Mouse (Mus musculus) layer of hippocampus, adult 9-10 months (tissue): ENCODE results near the gene Cilp.

ENCODE experiments used
- DNase-seq: peaks from one replicate; pipeline ENCODE4 v3.0.0; 2022; ENCODE audit warnings: low spot score

The Cilp gene

DNA sequence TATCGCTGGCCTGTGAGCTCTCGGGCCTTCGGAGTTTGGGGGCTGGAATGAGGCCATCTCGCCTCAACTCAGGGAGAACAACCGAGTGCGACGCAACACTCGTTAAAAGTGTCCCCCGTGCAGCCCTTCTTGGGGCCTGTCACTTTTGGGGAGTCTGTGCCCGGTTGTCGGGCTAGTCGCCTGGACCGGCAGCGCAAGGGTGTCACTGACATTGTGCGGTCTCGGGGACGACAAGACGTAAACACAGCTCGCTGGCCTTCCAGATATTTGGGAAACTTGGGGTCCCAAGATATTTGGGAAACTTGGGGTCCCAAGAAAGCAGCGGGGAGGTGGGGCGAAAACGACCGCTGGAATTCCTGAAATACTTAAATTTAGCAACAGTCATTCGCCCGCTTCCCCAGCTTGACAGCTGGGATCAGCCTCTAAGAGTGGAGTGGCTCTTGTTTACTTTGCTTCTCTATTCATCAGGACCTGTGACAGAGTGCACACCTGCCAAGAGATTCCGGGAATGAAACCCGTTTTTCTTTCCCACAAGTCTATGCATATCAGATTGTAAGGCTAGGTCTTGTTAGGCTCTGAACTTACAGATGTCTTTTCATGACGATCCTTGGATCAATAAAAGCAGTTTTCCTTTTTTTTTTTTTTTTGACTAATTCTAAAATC lies 29.9 kb downstream of the Cilp start:
- no peak for DNase-seq

DNA sequence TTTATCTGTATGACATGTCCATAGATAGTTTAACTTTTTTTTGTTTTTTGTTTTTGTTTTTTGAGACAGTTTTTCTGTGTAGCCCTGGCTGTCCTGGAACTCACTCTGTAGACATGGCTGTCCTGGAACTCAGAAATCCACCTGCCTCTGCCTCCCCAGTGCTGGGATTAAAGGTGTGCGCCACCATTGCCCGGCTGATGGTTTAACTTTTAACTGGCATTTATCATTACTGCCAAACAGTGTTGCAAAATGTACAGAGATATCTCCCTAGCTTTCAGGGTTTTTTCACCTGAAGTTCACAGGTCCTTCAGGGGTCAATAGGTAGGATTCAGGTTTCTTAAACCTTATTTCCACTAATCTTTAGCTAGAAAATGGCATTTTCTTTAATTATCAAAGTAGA lies 32.1 kb downstream of the Cilp start:
- DNase-seq, result no peak

DNA sequence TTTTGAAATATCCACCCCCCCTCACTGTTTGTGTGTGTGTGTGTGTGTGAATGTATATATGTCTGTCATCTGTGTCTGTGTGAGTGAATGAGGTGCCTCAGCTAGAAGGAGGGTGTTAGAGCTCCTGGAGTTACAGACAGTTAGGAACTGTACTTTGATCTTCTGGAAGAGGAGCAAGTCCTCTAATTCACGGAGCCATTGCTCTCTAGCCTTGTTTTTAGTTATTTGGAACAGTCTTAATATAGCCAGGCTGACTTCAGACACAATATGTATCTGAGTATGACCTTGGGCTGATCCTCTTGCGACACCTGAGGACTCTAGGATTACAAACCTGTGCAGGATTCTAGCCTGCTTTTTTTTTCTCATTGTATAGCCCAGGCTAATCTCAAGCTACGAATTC lies 33.8 kb downstream of the Cilp start:
- DNase-seq, result no peak

DNA sequence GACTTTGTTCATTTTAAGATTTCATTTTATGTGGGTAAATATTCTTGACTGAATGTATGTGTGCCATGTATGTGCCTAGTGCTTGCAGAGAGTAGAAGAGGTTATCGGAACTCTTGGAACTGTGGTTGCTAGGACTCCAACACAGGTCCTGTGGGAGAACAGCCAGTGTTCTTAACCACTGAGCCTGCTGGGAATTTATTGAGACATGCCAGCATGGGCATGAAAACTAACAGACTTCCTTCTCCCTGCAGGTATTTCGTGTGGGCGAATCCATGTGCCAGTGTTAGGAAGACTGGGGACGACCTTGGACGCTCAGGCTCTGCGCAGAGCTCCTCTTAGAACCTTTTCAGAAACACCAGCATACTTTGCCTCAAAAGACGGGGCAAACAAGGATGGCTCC lies 34.7 kb downstream of the Cilp start:
- DNase-seq, result no peak

DNA sequence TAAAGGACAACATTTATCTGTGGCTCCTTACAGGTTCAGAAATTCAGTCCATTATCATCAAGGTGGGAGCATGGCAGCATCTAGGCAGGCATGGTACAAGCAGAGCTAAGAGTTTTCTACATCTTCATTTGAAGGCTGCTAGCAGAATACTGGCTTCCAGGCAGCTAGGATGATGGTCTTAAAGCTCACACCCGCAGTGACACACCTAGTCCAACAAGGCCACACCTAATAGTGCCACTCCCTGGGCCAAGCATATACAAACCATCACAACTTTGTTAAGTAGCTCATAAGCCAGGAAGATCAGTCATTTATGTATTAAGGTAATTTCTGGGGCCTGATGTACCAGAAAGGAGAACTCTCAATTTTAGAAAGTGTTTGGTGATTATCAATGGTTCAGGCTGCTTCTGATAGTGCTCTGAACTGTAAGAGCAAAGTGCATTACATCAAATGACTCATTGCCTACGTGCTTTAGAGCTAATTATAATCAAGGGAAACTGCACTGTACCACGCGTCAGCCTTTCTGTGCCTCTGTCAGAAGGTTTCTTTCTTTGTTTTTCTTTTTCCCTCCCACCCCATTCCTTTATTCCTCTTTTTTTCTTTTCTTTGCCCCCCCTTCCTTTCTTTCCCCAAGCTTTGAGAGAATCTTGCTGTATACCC lies 37.5 kb downstream of the Cilp start:
- DNase-seq, result no peak

DNA sequence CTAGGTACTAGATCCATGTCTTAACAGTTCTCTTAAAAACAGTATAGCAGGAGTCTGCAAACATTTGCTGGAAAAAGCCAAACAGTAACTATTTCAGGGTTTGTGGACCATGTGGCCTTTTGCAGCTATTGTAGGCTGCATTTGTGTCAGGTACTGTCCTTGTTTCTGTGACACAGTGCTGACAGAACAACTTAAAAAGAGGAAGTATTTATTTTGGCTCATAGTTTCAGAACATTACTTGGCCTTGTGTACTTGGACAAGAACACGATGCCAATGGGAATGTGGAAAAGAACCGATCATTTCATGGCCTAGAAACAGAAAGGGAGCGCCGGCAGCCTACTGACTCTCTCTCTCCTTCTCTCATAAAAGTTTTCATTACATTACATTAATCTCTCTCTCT lies 38.6 kb downstream of the Cilp start:
- DNase-seq, result no peak

DNA sequence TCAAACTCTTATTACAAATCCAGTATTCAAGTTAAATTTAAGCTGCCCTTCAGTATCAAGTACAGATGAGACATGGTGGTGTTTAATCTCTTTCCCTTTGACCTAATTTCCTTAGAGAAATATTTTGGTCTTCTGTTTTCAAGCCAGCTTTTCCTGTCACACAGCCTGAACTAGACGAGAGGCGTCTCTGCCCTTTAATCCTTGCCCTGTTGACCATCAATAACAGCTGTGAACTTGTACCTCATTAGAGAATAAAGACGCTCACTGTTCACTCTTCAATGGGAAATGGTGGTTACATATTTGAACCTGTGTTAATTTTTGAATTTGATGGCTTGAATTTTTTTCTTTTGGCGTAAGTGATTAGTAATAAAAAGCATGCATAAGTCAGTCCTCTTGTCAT lies 39.3 kb downstream of the Cilp start:
- DNase-seq, result no peak

DNA sequence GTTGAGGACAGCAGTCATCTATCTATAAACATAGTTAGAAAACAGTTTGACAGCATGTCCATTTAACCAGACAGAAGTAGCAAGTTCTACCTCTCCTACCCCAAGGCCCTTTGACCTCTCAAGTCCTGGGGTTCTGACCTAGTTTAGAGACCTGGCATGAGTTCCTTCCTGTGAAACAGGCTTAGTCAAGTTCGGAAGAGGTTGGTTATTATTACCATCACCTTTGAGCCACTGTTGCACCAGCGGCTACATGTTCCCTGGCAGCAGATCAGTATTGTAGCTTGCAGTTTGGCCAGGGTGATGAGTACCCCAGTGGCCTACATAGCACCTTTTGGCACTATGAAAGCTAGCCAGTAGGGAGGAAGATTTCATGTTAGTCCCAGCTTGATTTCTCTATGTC lies 41.7 kb downstream of the Cilp start:
- DNase-seq, result no peak

DNA sequence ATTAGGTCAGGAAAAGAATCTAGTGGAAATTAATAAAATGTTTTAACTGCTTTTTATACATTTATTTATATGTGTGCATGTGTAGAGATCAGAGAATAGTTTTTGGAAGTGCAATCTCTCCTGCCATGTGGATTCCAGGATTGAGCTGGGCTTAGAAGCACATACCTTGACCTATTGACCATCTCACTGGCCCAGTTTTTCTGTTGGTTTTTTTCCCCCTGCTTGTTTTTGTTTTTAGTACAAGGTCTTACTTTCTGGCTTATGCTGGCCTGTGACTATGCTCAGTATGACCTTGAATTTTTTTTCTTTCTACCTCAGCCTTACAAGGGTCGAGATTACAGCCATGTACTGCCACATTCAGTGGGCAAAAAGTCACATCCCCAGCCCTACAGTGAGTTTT lies 43.0 kb downstream of the Cilp start:
- DNase-seq, result no peak

DNA sequence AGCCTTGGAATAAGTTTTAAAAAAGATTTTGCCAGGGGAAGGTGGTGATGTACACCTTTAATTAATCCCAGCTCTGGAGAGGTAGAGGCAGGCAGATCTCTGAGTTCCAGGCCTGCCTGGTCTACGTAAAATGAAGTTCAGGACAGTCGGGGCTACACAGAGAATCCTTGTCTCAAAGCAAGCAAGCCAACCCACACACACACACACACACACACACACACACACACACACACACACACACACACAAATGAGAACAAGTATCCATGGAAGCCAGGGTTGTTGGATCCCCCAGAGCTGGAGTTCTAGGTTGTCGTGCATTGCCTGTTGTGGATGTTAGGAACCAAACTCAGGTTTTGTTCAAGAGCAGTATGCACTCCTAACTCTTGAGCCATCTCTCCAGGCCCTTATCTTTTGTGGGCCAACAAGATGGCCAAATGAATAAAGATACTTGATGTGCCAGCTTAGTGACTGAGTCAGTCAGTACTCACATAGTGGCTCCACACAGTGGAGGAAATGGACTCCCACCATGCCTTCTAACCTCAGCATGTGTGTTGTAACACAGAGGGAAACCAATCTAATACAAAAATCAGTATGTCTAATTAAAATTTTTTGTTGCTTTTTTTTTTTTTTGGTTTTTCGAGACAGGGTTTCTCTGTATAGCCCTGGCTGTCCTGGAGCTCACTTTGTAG lies 47.8 kb downstream of the Cilp start:
- no peak for DNase-seq

DNA sequence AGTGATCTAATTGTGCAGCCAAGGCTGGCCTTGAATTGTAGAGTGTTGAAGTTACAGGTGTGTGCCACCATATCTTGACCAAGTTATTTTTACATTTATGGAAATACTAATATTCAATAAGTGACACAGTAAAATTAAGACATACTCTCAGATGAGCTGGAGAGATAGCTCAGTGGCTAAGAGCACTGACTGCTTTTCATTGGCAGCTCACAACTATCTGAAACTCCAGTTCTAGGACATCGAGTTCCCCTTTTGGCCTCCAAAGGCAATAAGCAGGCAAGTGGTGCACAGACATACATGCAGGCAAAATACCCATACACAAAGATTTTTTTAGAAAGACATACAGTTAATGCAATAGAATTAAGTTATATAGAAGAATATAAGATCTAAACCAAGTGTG lies 48.9 kb downstream of the Cilp start:
- DNase-seq, result no peak

DNA sequence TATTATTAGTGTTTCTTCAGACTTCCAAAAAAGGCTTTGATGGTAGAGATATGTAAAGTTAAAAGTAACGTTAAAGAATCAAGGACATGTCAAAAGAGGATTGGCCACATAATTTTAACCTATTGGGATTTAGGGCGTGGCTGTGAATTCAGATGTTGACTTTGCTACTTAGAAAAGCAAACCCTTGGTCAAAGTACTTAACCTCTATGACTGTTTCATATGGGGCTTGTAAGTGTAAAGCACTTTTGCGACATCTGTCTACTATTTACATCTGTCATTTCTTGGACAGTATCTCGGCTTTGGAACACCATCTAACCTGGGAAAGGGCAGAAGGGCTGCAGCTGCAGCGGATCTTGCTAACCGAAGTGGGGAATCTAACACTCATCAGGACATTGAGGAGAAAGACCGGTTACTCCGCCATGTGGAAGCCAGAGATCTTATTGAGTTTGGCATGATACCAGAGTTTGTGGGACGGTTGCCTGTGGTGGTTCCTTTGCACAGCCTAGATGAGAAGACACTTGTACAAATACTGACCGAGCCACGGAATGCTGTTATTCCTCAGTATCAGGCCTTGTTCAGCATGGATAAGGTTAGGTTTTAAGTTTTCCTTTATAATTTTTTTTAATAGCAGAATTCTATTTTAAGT lies 57.4 kb downstream of the Cilp start:
- DNase-seq, result no peak

DNA sequence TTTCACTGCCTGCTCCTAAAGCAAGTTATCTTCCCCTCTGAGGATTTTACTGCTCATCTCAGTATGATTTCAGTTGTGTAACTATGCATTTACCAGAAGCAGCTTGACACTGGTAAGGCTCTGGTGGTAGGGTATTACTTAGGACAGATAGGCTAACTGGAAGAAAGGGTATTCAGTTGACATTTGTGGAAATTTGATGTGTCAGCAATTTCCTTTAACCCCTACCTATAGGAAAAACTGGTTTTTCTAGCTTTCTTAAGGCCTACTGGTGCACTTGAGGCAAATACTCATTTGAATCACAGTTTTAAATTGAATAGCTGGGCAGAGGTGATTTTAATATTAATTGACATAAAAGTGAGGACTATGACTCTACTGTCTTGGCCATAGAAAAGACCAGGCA lies 61.0 kb downstream of the Cilp start:
- DNase-seq, result no peak

DNA sequence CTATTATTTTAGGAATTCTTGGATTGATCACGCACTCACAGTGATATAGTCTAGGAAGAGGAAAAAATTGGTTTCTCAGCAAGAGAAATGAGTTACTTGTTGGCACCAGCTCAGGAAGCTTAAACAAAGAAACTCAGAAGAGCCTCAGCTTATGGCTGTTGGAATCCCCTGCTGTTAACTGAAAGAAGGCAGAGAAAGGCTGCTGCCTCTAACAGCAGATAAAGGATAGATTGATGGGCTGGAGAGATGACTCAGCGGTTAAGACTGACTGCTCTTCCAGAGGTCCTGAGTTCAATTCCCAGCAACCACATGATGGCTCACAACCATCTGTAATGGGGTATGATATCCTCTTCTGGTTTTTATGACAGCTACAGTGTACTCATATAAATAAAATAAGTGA lies 62.4 kb downstream of the Cilp start:
- DNase-seq, result no peak
